Mouse (Mus musculus): Measurements from ENCODE around the gene Ncf4.
A peak's percentile ranks its signal among the peaks of the same experiment; 100 is the strongest.

Gene Ncf4

DNA sequence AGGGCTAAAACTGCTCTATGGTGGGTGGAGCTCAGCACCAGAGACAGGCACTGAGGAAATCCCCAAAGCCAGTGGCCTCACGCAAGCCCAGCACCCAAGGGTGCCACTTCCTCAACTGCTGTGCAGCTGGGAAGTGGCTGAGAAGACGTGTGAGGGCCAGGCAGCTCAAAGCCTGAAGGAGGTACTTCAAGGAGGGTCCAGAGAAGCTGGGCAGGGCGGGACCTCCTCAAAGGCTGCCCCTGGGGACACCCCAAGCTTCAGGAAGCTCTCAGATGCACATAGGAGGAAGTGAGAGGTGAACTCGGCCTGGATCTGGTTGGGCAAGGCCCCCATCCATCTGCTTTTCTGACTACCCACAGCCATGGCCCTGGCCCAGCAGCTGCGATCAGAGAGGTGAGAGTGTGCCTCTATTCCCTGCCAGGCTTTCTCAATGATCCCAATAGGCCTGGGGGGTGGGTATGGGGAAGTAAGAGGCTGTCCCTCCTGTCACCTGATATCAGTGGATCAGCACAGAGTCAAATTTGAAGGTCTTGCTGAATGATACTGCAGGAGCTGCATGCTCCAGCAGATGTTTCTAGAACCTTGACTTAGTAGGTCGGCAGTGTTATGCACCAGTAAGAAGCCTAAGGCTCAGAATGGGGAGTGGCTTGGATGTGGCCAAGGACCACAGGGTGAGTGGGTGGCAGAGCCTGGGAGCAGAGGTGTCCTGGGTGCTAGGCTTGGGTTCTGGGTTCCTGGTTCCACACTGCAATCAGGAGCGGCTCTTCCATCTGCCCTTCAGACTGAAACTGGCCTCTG is at the start of gene Ncf4:
Gene Ncf4, plus strand, starts transcription at position 107 of the 798 bp plus-strand sequence.
- no peak for DNase-seq

GRCm38 (mm10) chr15:78195096-78195880 is 49.3 kb upstream of the Ncf4 start:
- peak in 1 of 2 experiments; percentile 25 for DNase-seq

GRCm38 (mm10) chr15:78204053-78204847 is 40.4 kb upstream of the Ncf4 start:
- peak; percentile 42 to 72 for DNase-seq

DNA sequence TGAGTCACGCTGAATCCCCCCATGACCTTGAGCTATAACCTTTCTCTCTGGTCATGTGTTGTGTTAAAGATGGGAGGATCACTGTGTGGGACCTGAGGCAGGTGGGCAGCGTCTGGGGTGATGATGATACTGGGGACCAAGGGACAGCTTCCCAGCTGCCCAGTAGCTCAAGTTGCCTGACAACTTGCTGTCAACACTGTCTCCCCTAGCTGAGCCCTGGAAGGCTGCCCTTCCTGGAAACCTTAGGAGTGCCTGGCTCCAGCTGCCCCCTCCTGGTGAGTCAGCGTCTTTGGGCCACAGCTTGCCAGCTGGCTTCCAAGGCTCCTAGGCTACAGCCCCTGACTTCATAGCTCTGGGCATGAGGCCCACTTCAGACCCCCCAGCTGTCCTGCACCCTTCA is 39.4 kb upstream of the Ncf4 start:
- no peak for DNase-seq

DNA sequence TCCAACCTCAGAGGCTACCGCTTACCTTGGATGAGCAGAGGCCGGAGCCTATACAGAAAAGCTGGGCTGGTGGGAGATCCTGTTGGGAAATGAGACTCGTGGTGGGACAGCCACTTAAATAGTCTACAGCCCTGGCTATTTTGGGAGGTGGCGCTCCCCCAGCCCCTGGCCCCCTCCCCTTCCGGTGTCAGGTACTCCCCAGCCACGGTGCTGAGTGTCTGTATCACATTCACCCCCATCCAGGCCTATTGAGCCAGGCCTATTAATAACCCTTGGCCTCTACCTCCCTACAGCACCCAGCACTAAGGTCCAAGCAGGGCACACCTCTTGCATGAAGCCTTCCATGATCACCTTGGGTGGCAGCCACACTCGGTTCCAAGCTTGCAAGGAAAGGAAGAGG is 38.3 kb upstream of the Ncf4 start, which contains the start of gene Pvalb:
Gene Pvalb, minus strand, starts transcription at position 89 of the 400 bp plus-strand sequence.
- no peak for DNase-seq

- DNase-seq = no peak
Measured at GRCm38 (mm10) chr15:78210203-78210602, 34.4 kb upstream of the Ncf4 start.

DNA sequence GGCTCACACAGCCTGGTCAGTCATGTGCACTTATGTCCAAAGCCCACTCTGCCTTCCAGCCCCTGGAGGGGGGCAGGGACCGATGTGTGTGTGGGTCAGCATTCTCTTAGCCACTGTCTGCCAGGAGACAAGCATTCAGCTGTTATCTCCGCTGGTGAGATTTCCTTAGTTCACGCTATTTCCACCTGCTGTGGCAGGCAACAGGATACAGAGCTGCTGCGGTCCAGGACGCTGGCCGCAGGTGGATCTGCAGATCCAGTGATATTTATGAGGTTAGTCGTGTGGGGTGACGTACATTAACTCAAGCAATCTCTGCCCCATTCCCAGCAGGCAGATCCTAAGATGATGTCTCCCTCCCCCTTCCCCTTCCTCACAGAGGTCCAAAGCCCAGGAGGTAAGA is 33.2 kb upstream of the Ncf4 start:
- DNase-seq = no peak

- no peak for DNase-seq
Measured at GRCm38 (mm10) chr15:78215269-78215668, 29.3 kb upstream of the Ncf4 start.

GRCm38 (mm10) chr15:78227816-78228215 is 16.8 kb upstream of the Ncf4 start:
- DNase-seq = no peak

DNA sequence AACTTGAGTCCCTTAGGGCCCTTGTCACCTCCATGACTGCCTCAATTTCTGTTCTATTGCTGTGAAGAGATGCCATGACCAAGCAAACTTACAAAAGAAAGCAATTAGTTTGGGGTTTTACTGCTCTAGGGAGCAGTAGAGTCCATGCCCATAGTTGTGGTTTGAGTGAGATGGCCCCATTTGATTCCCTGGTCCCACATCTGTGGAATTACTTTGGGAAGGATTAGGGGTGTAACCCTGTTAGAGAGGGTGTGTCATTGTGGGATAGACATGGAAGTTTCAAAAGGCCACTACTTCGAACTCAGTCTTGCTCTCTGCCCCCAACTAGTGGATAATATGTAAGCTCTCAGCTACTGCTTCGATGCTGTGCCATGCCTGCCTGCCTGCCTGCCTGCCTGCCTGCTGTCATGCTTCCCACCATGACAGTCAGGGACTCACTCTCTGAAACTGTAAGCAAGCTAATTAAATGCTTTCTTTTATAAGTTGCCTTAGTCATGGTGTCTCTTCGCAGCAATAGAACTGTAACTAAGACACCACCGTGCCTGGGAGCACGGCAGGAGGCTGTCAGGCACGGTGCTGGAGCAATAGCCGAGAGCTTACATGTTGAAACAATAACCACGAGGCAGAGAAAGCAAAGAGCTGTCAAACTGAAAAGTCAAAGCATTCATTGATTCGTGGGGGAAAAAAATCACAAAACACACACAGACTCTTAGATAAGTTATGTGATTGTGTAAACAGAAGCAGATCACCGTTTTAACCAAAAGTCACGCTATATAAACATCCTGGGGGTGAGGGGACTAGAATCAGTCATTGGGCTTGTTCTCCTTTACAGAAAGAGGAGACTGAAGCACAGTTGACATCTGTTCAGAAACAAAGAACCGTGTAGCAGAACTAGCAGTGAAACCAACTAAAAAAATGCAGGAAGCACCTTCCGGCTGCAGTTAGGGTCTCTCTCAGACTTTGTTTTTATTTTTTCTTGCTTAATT is 13.0 kb upstream of the Ncf4 start:
- no peak for DNase-seq

DNA sequence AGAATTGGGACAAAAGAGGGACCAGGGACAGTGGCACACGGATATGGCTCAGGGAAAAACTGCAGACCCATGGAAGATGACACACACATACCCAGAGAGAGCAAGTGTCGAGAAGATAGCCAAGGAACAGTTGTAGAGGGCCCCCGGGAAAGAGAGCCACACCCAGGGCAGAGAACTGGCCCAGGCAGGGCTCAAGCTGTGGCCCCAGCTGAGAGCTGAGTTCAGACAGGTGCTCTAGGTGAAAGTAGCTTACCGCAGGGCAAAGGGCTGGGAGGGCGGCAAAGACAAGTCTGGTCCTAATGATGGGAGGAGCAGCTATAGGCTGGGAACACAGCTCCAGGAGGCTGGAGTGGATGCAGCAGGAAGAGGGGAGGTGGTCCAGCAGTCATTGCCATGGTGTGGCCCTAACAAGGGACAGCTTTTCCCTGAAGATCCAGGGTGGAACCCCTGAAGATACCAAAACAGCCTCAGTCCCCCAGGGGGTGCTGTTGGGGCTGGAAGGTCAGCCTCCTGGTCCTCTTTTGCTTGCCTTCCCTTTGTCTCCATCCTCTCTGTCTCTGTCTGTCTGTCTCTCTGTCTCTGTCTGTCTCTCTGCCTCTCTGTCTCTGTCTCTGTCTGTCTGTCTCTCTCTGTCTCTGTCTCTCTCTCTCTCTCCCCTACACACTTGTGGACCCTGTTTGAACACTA is 9.6 kb upstream of the Ncf4 start:
- no peak for DNase-seq

- peak; percentile 60 to 76 for DNase-seq
Measured at GRCm38 (mm10) chr15:78239453-78239852, 5.1 kb upstream of the Ncf4 start.

DNA sequence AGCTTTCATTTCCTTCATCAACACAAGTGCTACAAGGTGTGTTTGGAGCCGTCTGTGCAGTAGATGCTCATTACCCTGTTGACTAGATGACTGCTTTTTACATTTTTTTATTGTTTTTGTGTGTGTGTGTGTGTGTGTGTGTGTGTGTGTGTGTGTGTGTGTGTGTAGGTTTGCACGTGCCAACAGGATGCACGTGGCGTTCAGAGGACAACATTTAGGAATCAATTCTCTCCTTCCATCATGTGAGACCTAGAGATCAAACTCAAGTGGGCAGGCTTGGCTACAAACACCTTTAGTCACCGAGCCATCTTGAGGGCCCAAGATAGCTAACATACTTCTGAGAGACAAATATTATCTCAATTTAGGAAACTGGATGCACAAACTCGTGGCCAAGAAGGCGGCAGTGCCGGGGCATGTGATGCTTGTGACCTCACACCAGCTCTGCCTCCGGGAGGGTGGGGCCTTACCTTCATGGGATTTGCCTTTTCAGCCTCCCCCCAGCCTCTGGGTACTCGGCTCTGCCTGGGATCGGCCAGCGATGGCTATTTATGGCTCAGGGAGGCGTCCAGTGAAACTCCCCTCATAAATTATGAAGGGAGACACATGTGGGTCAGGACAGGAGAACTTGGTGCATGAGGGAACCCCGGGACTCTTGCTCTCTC is 4.5 kb upstream of the Ncf4 start:
- no peak for DNase-seq

DNA sequence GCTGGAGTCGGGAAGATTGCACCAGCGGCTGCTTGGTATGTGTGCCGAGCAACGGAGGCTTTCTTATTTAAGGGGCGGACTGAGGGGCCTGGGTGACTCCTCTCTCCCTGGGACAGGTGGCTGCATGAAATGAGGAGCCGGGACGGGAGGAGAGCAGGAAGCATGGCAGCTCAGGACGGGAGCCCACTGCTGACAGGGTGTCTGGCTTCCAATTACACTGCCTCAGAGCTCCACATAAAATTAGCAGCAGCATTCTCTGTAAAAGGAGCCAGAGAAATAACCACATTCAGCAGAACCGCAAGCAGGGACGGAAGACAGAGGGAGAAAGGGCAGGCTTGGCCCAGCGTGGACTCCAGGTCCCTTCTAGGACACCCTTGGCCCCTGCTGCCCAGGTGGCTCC is 3.3 kb upstream of the Ncf4 start:
- DNase-seq = no peak

GRCm38 (mm10) chr15:78243061-78243460 is 1.5 kb upstream of the Ncf4 start:
- no peak for DNase-seq

DNA sequence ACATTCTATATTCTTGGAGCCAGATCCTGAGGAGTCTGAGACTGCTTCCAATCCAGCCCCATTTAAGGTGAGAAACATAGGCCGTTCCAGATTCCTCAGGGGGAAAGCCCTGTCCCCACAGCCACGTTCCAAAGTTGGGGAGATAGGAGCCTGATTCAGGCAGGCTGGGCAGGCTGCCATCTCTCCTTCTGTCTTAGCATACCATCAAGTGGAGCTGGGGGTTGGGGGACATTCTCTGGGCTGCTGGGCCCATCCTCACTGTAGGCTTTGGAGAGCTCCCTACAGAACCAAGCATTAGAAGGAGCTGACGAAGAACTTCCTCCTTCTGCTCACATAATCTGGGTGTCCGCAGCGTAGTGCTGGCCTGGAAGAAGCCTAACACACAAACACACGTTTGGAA is 827 bp upstream of the Ncf4 start:
- no peak for DNase-seq

DNA sequence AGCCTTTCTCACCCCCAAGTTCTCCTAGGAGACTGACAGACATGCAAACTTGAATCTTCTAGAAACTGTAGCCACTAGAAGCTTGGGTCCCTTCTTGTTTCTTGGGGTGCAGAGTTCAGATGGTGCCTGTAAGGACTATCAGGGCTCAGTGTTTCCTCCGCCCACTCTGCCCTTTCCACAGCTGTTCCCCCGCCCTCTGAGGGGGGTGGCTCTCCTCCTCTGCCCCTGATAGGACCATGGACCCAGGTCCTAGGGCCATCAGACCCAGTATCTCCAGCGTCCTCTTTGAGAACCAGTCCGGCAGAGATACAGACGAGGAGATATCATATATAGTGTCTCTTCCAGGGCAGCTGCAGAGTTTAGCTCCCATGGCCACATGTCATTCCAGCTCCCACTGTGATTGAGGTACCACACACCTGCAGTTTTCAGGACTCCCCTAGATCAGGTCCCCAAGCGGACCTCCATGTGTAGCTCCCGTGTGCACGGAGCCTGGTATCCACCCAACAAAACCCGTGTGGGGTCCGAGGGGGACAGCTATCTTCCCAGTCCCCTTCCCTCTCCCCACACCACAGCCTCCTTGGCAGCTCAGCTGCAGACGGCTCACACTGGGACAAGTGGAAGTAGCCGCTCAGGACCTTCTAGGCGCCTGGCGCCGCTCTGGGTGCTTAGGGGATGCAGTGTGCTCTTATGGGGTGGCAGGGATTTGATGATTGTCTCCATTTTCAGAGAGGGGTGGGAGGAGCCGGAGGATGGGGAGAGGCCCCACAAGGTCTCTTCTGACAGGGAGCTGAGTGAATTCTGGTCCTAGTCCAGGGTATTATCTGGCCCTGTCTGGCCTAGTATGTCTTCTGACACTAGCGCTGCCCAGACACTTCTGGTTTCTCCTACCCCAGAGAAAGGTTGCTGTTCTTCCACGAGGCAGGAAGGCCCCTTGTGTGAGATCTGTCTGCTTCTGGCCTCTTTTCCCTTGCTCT is 1.8 kb downstream of the Ncf4 start:
- no peak for DNase-seq

DNA sequence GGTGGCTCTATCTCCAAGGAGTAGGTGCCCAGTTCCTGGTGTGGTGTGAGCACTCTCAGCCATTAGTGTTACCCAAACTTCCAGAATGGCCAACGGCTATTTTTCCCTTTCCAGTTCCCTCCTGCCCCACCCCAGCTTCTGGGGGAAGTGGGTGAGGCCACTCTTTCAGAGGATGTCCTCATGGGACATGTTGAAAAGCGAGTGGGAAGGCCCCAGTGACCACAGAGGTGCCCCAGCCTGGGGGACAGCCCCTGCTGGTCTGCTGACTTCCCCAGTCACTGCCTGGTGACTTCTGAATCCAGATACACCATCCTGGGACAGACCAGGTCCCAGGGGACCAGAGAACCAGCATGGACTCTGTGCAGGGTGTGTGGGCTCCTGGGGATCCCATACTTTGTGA is 3.1 kb downstream of the Ncf4 start:
- DNase-seq = no peak

DNA sequence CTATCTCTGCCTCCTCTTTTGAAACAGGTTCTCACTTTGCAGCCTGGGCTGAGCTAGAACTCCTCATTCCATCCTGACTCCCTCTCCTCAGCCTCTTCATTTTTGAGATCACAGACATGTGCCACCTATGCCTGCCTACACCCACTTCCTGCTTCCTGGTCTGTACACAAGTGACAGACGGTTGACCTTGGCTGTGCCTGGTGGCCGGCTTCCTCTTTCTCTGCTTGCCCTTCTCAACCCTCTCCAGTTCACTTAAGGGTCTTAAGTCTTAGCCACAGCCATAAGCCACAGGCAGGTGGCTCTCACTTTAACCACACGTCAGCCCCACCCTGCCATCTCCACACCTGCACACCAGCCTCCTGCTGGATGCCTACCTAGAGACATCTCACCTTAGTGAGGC is 3.8 kb downstream of the Ncf4 start:
- DNase-seq = no peak

- DNase-seq = peak; percentile 42 to 46
Measured at GRCm38 (mm10) chr15:78254751-78255150, 10.2 kb downstream of the Ncf4 start.
